Mouse (Mus musculus) midbrain, postnatal 0 days (tissue): Measurements from ENCODE around the gene Rem2. TPM values are rescaled to one million over a fixed set of nuclear protein-coding genes. Genes with fewer than 3 reads are reported as not detected.

Experiments
- ATAC-seq: fragments of 200-750 bp; cut with Nextera tagmentation; 2 replicates; pipeline ENCODE4 v1.8.0; 2017; ENCODE audit warnings: moderate number of reproducible peaks, mild to moderate bottlenecking, moderate TSS enrichment, moderate library complexity; ENCODE audit not compliant: low FRiP score
- DNase-seq: peaks from one replicate; pipeline ENCODE4 v3.0.0-alpha.2; 2015; ENCODE audit warnings: low spot score
- H3K27ac ChIP-seq: fragments of 300-500 bp; sonication (generic); 2 replicates; pipeline ENCODE4 v1.5.1; 2014; ENCODE audit warnings: low read depth, mild to moderate bottlenecking, low read length, mixed read lengths
- H3K27me3 ChIP-seq: fragments of 300-500 bp; sonication (generic); 2 replicates; pipeline ENCODE4 v1.6.1; 2014; ENCODE audit warnings: low read length, control low read depth, mixed read lengths; ENCODE audit not compliant: insufficient read depth
- H3K36me3 ChIP-seq: fragments of 300-500 bp; sonication (generic); 2 replicates; pipeline ENCODE4 v1.6.1; 2014; ENCODE audit warnings: low read length, control low read depth, mixed read lengths; ENCODE audit not compliant: insufficient read depth
- H3K4me1 ChIP-seq: fragments of 300-500 bp; sonication (generic); 2 replicates; pipeline ENCODE4 v1.6.1; 2014; ENCODE audit warnings: mild to moderate bottlenecking, control low read depth, antibody characterized with exemption, low read length, mixed read lengths; ENCODE audit not compliant: insufficient read depth
- H3K4me2 ChIP-seq: fragments of 300-500 bp; sonication (generic); 2 replicates; pipeline ENCODE4 v1.6.1; 2014; ENCODE audit warnings: low read depth, mild to moderate bottlenecking, low read length, mixed read lengths; ENCODE audit not compliant: poor library complexity, severe bottlenecking
- H3K4me3 ChIP-seq: fragments of 300-500 bp; sonication (generic); 2 replicates; pipeline ENCODE4 v1.5.1; 2014; ENCODE audit warnings: low read depth, mild to moderate bottlenecking, low read length, moderate library complexity
- H3K9ac ChIP-seq: fragments of 300-500 bp; sonication (generic); replicated peaks from 2 replicates; pipeline ENCODE4 v1.6.1; 2014; ENCODE audit warnings: mild to moderate bottlenecking, low read length, moderate library complexity, mixed read lengths; ENCODE audit not compliant: poor library complexity, severe bottlenecking
- H3K9me3 ChIP-seq: fragments of 300-500 bp; sonication (generic); 2 replicates; pipeline ENCODE4 v1.6.1; 2016; ENCODE audit warnings: low read length, control low read depth
- CTCF ChIP-seq: IDR thresholded peaks from 2 replicates; pipeline ENCODE4 v1.5.1; 2016; ENCODE audit warnings: antibody characterized with exemption, mild to moderate bottlenecking
- WGBS: fragments of 180-500 bp; shearing (Covaris S2); extraction: QIAGEN DNeasy Blood & Tissue Kit; methylation state at CpG from one replicate; pipeline ENCODE4 v1.1.7; 2014; 5-methylcytosine and 5-hydroxymethylcytosine counted together
- polyA plus RNA-seq: library from polyadenylated mRNA; unstranded; fragments of >200 nt; fragmentation: Nextera tagmentation; extraction: Ambion mirVana; gene quantifications from 2 replicates; pipeline ENCODE4 v1.2.1, GENCODE M21; 2015
- total RNA-seq: library from RNA; depleted of rRNA; stranded (reverse); fragments of >200 nt; gene quantifications from 2 replicates; pipeline ENCODE4 v1.2.3, GENCODE M21; 2014

Rem2 gene
- total and polyA plus RNA-seq, 2 experiments from 2014 or later = 34.0 to 47.4 TPM

DNA sequence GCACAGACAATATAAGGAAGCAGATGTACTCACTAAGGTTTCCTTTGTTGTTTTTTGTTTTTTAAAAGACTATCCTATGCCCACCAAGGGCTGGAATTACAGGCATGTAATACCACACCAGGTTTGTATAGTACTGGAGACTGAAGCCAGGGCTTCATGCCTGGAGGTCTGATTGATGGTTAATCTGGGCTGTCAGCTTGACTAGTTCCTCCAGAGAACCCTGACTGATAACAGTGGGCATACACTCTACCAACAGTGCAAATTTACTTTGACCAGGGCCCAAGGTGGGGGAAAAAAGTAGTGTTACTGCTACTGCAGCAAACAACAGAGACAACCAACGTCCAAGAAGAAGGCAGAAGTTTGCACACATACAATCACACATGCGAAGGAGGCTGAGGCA is 4.4 kb upstream of the Rem2 start:
- H3K4me2 ChIP-seq = no peak overlapping the region
- no peak for DNase-seq
- H3K36me3 ChIP-seq = peaks cover 26% of the 10 kb centered on the region
- peaks cover 5% of the 10 kb centered on the region; the same call in 1 of the 2 replicates for H3K4me1 ChIP-seq
- ATAC-seq = no peak
- H3K27me3 ChIP-seq = no peaks in the 10 kb centered on the region
- no peak overlapping the region for H3K27ac ChIP-seq
- WGBS = 96% methylated on average over 2 of the region's 2 CpGs
- no peaks in the 10 kb centered on the region for H3K9me3 ChIP-seq
- H3K9ac ChIP-seq = no peak overlapping the region
- TF ChIP-seq CTCF = no peak
- H3K4me3 ChIP-seq = no peak overlapping the region

GRCm38 (mm10) chr14:54472671-54473070 is 3.2 kb upstream of the Rem2 start:
- WGBS = 64% methylated on average over 5 of the region's 5 CpGs
- no peak overlapping the region for H3K4me2 ChIP-seq
- ATAC-seq (no peak), DNase-seq (peak; percentile 64)
- no peak overlapping the region for H3K4me3 ChIP-seq
- TF ChIP-seq CTCF = no peak
- H3K27me3 ChIP-seq = no peaks in the 10 kb centered on the region
- H3K9me3 ChIP-seq = no peaks in the 10 kb centered on the region
- H3K36me3 ChIP-seq = peaks cover 26% of the 10 kb centered on the region
- H3K9ac ChIP-seq = no peak overlapping the region
- no peak overlapping the region for H3K27ac ChIP-seq
- H3K4me1 ChIP-seq = peaks cover 9% of the 10 kb centered on the region

DNA sequence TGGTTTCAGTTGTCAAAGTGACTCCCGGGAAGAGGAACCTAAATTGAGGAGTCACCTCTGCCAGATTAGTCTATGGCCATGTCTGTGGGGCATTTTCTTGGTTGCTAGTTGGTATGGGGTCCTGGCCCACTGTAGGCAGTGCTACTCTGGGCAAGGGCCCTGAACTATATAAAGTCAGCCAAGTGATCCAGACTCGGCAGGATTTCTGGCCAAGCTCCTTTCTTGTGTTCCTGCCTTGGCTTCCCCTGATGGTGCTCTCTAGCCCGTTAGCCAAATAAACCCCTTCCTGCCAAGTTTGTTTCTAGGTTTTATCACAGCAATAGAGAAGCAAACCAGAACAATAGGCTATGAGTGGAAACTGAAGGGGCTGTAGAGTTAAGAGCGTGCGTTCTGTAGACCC is 1.2 kb upstream of the Rem2 start:
- 75% methylated on average over 5 of the region's 5 CpGs for WGBS
- H3K27me3 ChIP-seq = no peaks in the 10 kb centered on the region
- no peak overlapping the region for H3K27ac ChIP-seq
- no peak for ATAC-seq
- H3K4me3 ChIP-seq = no peak overlapping the region
- peaks cover 9% of the 10 kb centered on the region for H3K4me1 ChIP-seq
- DNase-seq = peak; percentile 11
- peaks cover 5% of the 10 kb centered on the region; the same call in 1 of the 2 replicates for H3K36me3 ChIP-seq
- no peak for TF ChIP-seq CTCF
- no peaks in the 10 kb centered on the region for H3K9me3 ChIP-seq
- no peak overlapping the region for H3K9ac ChIP-seq
- H3K4me2 ChIP-seq = no peak overlapping the region

GRCm38 (mm10) chr14:54477172-54477909 is 1.4 kb downstream of the Rem2 start:
- no peak for DNase-seq
- H3K4me1 ChIP-seq = peaks cover 9% of the 10 kb centered on the region
- TF ChIP-seq CTCF = no peak
- H3K4me3 ChIP-seq = peak overlapping the region; percentile 63
- ATAC-seq = no peak
- peak overlapping the region; percentile 74; the same call in 1 of the 2 replicates for H3K9ac ChIP-seq
- 59% methylated on average over 15 of the region's 15 CpGs for WGBS
- no peaks in the 10 kb centered on the region; the same call in 1 of the 2 replicates for H3K36me3 ChIP-seq
- no peaks in the 10 kb centered on the region for H3K9me3 ChIP-seq
- H3K27ac ChIP-seq = no peak overlapping the region
- no peaks in the 10 kb centered on the region for H3K27me3 ChIP-seq
- peak overlapping the region; percentile 85 for H3K4me2 ChIP-seq

DNA sequence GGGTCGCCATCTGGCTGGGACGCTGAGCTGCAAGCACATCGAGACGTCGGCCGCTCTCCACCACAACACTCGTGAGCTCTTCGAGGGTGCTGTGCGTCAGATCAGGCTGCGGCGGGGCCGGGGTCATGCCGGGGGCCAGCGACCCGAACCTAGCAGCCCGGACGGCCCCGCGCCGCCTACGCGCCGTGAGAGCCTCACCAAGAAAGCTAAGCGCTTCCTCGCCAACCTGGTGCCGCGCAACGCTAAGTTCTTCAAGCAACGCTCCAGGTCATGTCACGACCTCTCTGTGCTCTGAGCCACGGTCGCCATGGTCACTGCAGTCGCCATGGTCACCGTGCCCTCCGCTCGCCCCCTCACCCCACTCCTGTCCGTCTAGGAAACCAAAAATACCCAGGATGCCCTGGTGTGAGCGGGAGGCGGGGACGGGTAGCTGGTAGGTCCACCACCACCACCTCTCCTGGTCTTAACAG is 3.6 kb downstream of the Rem2 start:
- no peaks in the 10 kb centered on the region for H3K9me3 ChIP-seq
- no peaks in the 10 kb centered on the region for H3K27me3 ChIP-seq
- no peaks in the 10 kb centered on the region; the same call in 1 of the 2 replicates for H3K36me3 ChIP-seq
- 11% methylated on average over 40 of the region's 40 CpGs for WGBS
- no peak for ATAC-seq
- H3K27ac ChIP-seq = no peak overlapping the region
- peak overlapping the region; percentile 52 for H3K9ac ChIP-seq
- no peak for TF ChIP-seq CTCF
- H3K4me1 ChIP-seq = peaks cover 9% of the 10 kb centered on the region
- peak overlapping the region; percentile 25 for H3K4me3 ChIP-seq
- DNase-seq = peak; percentile 19
- H3K4me2 ChIP-seq = peak overlapping the region; percentile 49

GRCm38 (mm10) chr14:54480673-54481072 is 4.8 kb downstream of the Rem2 start:
- Histone ChIP-seq H3K9me3 (no peaks in the 10 kb centered on the region), H3K27ac (no peak overlapping the region), H3K9ac (no peak overlapping the region), H3K4me2 (no peak overlapping the region), H3K27me3 (no peaks in the 10 kb centered on the region), H3K4me1 (peaks cover 5% of the 10 kb centered on the region), H3K4me3 (no peak overlapping the region), H3K36me3 (no peaks in the 10 kb centered on the region; the same call in 1 of the 2 replicates)
- WGBS = 68% methylated on average over 6 of the region's 6 CpGs
- DNase-seq (no peak), ATAC-seq (no peak)
- TF ChIP-seq CTCF = no peak
